Mouse (Mus musculus): Measurements from ENCODE around the gene Limk2. TPM values are rescaled to one million over a fixed set of nuclear protein-coding genes. Genes with fewer than 3 reads are reported as not detected.

Limk2 gene
- total RNA-seq, 1 experiment, result 80.5 TPM

GRCm38 (mm10) chr11:3298813-3299185, 110.2 kb downstream of the Limk2 start:
- in situ Hi-C loops (cut with MboI; ENCODE audit: low sequenced_read_pairs in 2 of 2, unreplicated experiment in 2 of 2), result no loop called here
- H3K4me1 ChIP-seq (ENCODE audit: control insufficient read depth in 2 of 2, insufficient read depth in 2 of 2, low read length in 2 of 2, poor library complexity in 1 of 2), result peaks cover 0 to 9% of the 10 kb centered on the region in 2 experiments; a peak in 2 of 4 replicates
- peaks cover 73% of the 10 kb centered on the region for H3K36me3 ChIP-seq (ENCODE audit: control insufficient read depth, insufficient read depth, low read length, poor library complexity, severe bottlenecking)
- H3K9me3 ChIP-seq (ENCODE audit: control insufficient read depth, insufficient read depth, low read depth, low read length), result no peaks in the 10 kb centered on the region
- no peak overlapping the region for H3K9ac ChIP-seq (ENCODE audit: insufficient read depth, low read depth, low read length, poor library complexity, severe bottlenecking)
- TF ChIP-seq ZNF384 (IDR thresholded peaks at IDR 0.05; ENCODE audit: low read depth, low read length), result no peak
- no peak for TF ChIP-seq CHD2 (IDR thresholded peaks at IDR 0.05; ENCODE audit: low read depth, low read length)
- TF ChIP-seq HCFC1 (IDR thresholded peaks at IDR 0.05; ENCODE audit: borderline replicate concordance, insufficient read depth, low read length), result no peak
- TF ChIP-seq MAFK (IDR thresholded peaks at IDR 0.05; ENCODE audit: insufficient read depth, low read depth, low read length), result no peak
- no peak for TF ChIP-seq ZC3H11A (IDR thresholded peaks at IDR 0.05; ENCODE audit: borderline replicate concordance, low read depth, low read length)
- no peak overlapping the region for H3K4me3 ChIP-seq (ENCODE audit: insufficient read depth in 1 of 2, low read depth in 1 of 2, low read length in 2 of 2, poor library complexity in 1 of 2, severe bottlenecking in 1 of 2)
- DNase-seq (ENCODE audit: low read depth, low spot score), result no peak
- no peak overlapping the region for H3K27ac ChIP-seq (ENCODE audit: insufficient read depth, low read depth, low read length, poor library complexity, severe bottlenecking)

- Histone ChIP-seq H3K27ac (ENCODE audit: insufficient read depth, low read depth, low read length, poor library complexity, severe bottlenecking) (no peak overlapping the region), H3K36me3 (ENCODE audit: control insufficient read depth, insufficient read depth, low read length, poor library complexity, severe bottlenecking) (peaks cover 75% of the 10 kb centered on the region), H3K9me3 (ENCODE audit: control insufficient read depth, insufficient read depth, low read depth, low read length) (no peaks in the 10 kb centered on the region), H3K4me3 (ENCODE audit: insufficient read depth in 1 of 2, low read depth in 1 of 2, low read length in 2 of 2, poor library complexity in 1 of 2, severe bottlenecking in 1 of 2) (no peak overlapping the region), H3K4me1 (ENCODE audit: control insufficient read depth in 2 of 2, insufficient read depth in 2 of 2, low read length in 2 of 2, poor library complexity in 1 of 2) (peaks cover 0 to 9% of the 10 kb centered on the region in 2 experiments; a peak in 3 of 4 replicates), H3K9ac (ENCODE audit: insufficient read depth, low read depth, low read length, poor library complexity, severe bottlenecking) (no peak overlapping the region)
- TF ChIP-seq CHD2 (IDR thresholded peaks at IDR 0.05; ENCODE audit: low read depth, low read length), result no peak
- no peak for TF ChIP-seq ZC3H11A (IDR thresholded peaks at IDR 0.05; ENCODE audit: borderline replicate concordance, low read depth, low read length)
- TF ChIP-seq MAFK (IDR thresholded peaks at IDR 0.05; ENCODE audit: insufficient read depth, low read depth, low read length), result no peak
- no peak for TF ChIP-seq ZNF384 (IDR thresholded peaks at IDR 0.05; ENCODE audit: low read depth, low read length)
- no peak for TF ChIP-seq HCFC1 (IDR thresholded peaks at IDR 0.05; ENCODE audit: borderline replicate concordance, insufficient read depth, low read length)
- DNase-seq (ENCODE audit: low read depth, low spot score), result no peak
- in situ Hi-C loops (cut with MboI; ENCODE audit: low sequenced_read_pairs in 2 of 2, unreplicated experiment in 2 of 2), result no loop called here
These were observed 110.8 kb downstream of the Limk2 start for GRCm38 (mm10) chr11:3297871-3298812.

- TF ChIP-seq HCFC1 (IDR thresholded peaks at IDR 0.05; ENCODE audit: borderline replicate concordance, insufficient read depth, low read length) (no peak), ZC3H11A (IDR thresholded peaks at IDR 0.05; ENCODE audit: borderline replicate concordance, low read depth, low read length) (no peak), ZNF384 (IDR thresholded peaks at IDR 0.05; ENCODE audit: low read depth, low read length) (no peak)
- peaks cover 0 to 8% of the 10 kb centered on the region in 2 experiments; a peak in 3 of 4 replicates for H3K4me1 ChIP-seq (ENCODE audit: control insufficient read depth in 2 of 2, insufficient read depth in 2 of 2, low read length in 2 of 2, poor library complexity in 1 of 2)
- no peak overlapping the region for H3K27ac ChIP-seq (ENCODE audit: insufficient read depth, low read depth, low read length, poor library complexity, severe bottlenecking)
- H3K4me3 ChIP-seq (ENCODE audit: insufficient read depth in 1 of 2, low read depth in 1 of 2, low read length in 2 of 2, poor library complexity in 1 of 2, severe bottlenecking in 1 of 2), result no peak overlapping the region
- no peak overlapping the region for H3K9ac ChIP-seq (ENCODE audit: insufficient read depth, low read depth, low read length, poor library complexity, severe bottlenecking)
- no peaks in the 10 kb centered on the region for H3K9me3 ChIP-seq (ENCODE audit: control insufficient read depth, insufficient read depth, low read depth, low read length)
- in situ Hi-C loops (cut with MboI; ENCODE audit: low sequenced_read_pairs in 2 of 2, unreplicated experiment in 2 of 2), result no loop called here
- peaks cover 68% of the 10 kb centered on the region for H3K36me3 ChIP-seq (ENCODE audit: control insufficient read depth, insufficient read depth, low read length, poor library complexity, severe bottlenecking)
- no peak for DNase-seq (ENCODE audit: low read depth, low spot score)
These were observed 112.9 kb downstream of the Limk2 start for GRCm38 (mm10) chr11:3296056-3296455.

- Histone ChIP-seq H3K4me3 (ENCODE audit: insufficient read depth in 1 of 2, low read depth in 1 of 2, low read length in 2 of 2, poor library complexity in 1 of 2, severe bottlenecking in 1 of 2) (peak overlapping the region in 1 of 2 experiments; percentile 96; a peak in 1 of 4 replicates), H3K27ac (ENCODE audit: insufficient read depth, low read depth, low read length, poor library complexity, severe bottlenecking) (no peak overlapping the region), H3K9ac (ENCODE audit: insufficient read depth, low read depth, low read length, poor library complexity, severe bottlenecking) (peak overlapping the region; percentile 63; the same call in 1 of the 2 replicates), H3K36me3 (ENCODE audit: control insufficient read depth, insufficient read depth, low read length, poor library complexity, severe bottlenecking) (peaks cover 63% of the 10 kb centered on the region), H3K4me1 (ENCODE audit: control insufficient read depth in 2 of 2, insufficient read depth in 2 of 2, low read length in 2 of 2, poor library complexity in 1 of 2) (peaks cover 0 to 5% of the 10 kb centered on the region in 2 experiments; a peak in 3 of 4 replicates), H3K9me3 (ENCODE audit: control insufficient read depth, insufficient read depth, low read depth, low read length) (no peaks in the 10 kb centered on the region)
- TF ChIP-seq HCFC1 (IDR thresholded peaks at IDR 0.05; ENCODE audit: borderline replicate concordance, insufficient read depth, low read length) (no peak), ZC3H11A (IDR thresholded peaks at IDR 0.05; ENCODE audit: borderline replicate concordance, low read depth, low read length) (no peak), CHD2 (IDR thresholded peaks at IDR 0.05; ENCODE audit: low read depth, low read length) (no peak), ZNF384 (IDR thresholded peaks at IDR 0.05; ENCODE audit: low read depth, low read length) (no peak), MAFK (IDR thresholded peaks at IDR 0.05; ENCODE audit: insufficient read depth, low read depth, low read length) (no peak)
- DNase-seq (ENCODE audit: low read depth, low spot score), result no peak
- in situ Hi-C loops (cut with MboI; ENCODE audit: low sequenced_read_pairs in 2 of 2, unreplicated experiment in 2 of 2), result no loop called here
These were observed 114.3 kb downstream of the Limk2 start for GRCm38 (mm10) chr11:3294641-3295040.

Other genes starting within 250 kb of the Limk2 start
- 18.5 and 25.5 TPM in 2 replicates for gene Sfi1, start 215.7 kb downstream of the Limk2 start, total RNA-seq (2012; rRNA removed)
- 41.9 and 42.3 TPM in 2 replicates for gene Eif4enif1, start 206.8 kb downstream of the Limk2 start, total RNA-seq (2012; rRNA removed)
- 119 and 180 TPM in 2 replicates for gene Drg1, start 142.8 kb downstream of the Limk2 start, total RNA-seq (2012; rRNA removed)
- 61.8 and 63.5 TPM in 2 replicates for gene Patz1, start 120.3 kb downstream of the Limk2 start, total RNA-seq (2012; rRNA removed)
- gene Pik3ip1, start 78.8 kb downstream of the Limk2 start, total RNA-seq (2012; rRNA removed), result 8.5 and 16.1 TPM in 2 replicates
- 9.3 and 15.5 TPM in 2 replicates for gene Rnf185, start 43.2 kb upstream of the Limk2 start, total RNA-seq (2012; rRNA removed)
- gene Pla2g3, start 79.1 kb upstream of the Limk2 start, total RNA-seq (2012; rRNA removed), result 0.16 TPM in 1 of 2 replicates, not detected in the other
- 0.09 TPM in 1 of 2 replicates, not detected in the other for gene Inpp5j, start 95.6 kb upstream of the Limk2 start, total RNA-seq (2012; rRNA removed)
- gene Selenom, start 105.5 kb upstream of the Limk2 start, total RNA-seq (2012; rRNA removed), result 43.8 and 50.3 TPM in 2 replicates
- 17.3 and 19.0 TPM in 2 replicates for gene Smtn, start 131.4 kb upstream of the Limk2 start, total RNA-seq (2012; rRNA removed)
- gene Morc2a, start 240.0 kb upstream of the Limk2 start, total RNA-seq (2012; rRNA removed), result 34.9 and 36.3 TPM in 2 replicates